Mouse (Mus musculus) embryo, embryonic 11 days (tissue): ENCODE data around the gene Avp.
A peak's percentile ranks its signal among the peaks of the same experiment; 100 is the strongest.
"Not testable (repeated sequence)": the region's sequence is repeated elsewhere in the genome, so short reads cannot be mapped to it uniquely, and the experiment has no call there.

Experiments
- DNase-seq: peaks from one replicate; pipeline ENCODE4 v3.0.0-alpha.2; 2015

Avp gene

GRCm38 (mm10) chr2:130582552-130582951 lies at the start of gene Avp:
Avp (minus strand) TSS chr2:130582554.
- DNase-seq: no peak

- peak; percentile 94 for DNase-seq
Measured at GRCm38 (mm10) chr2:130629839-130630203, 47.5 kb upstream of the Avp start, which contains the start of the genes Fastkd5 and Ubox5. Fastkd5 (minus strand) TSS chr2:130630027. Ubox5 (minus strand) TSS chr2:130630038.

GRCm38 (mm10) chr2:130629080-130629838 lies 46.9 kb upstream of the Avp start:
- no peak for DNase-seq

GRCm38 (mm10) chr2:130628424-130628823 lies 46.1 kb upstream of the Avp start:
- no peak for DNase-seq

GRCm38 (mm10) chr2:130618972-130619371 lies 36.6 kb upstream of the Avp start:
- DNase-seq: no peak

GRCm38 (mm10) chr2:130613091-130613490 lies 30.7 kb upstream of the Avp start:
- peak; percentile 27 for DNase-seq

GRCm38 (mm10) chr2:130602195-130602594 lies 19.8 kb upstream of the Avp start:
- no peak for DNase-seq

- DNase-seq: no peak
Measured at GRCm38 (mm10) chr2:130598399-130598798, 16.0 kb upstream of the Avp start.

GRCm38 (mm10) chr2:130597601-130598010 lies 15.3 kb upstream of the Avp start:
- DNase-seq: peak; percentile 58

GRCm38 (mm10) chr2:130595596-130595995 lies 13.2 kb upstream of the Avp start:
- no peak for DNase-seq

- no peak for DNase-seq
Measured at GRCm38 (mm10) chr2:130591016-130591415, 8.7 kb upstream of the Avp start.

GRCm38 (mm10) chr2:130589761-130590160 lies 7.4 kb upstream of the Avp start:
- no peak for DNase-seq

- DNase-seq: no peak
Measured at GRCm38 (mm10) chr2:130589157-130589556, 6.8 kb upstream of the Avp start.

- no peak for DNase-seq
Measured at GRCm38 (mm10) chr2:130588373-130588772, 6.0 kb upstream of the Avp start.

GRCm38 (mm10) chr2:130586016-130586415 lies 3.7 kb upstream of the Avp start:
- no peak for DNase-seq

- no peak for DNase-seq
Measured at GRCm38 (mm10) chr2:130583902-130584560, 1.7 kb upstream of the Avp start.

GRCm38 (mm10) chr2:130581201-130581600 lies 1.2 kb downstream of the Avp start:
- no peak for DNase-seq

- DNase-seq: no peak
Measured at GRCm38 (mm10) chr2:130579791-130580190, 2.6 kb downstream of the Avp start.

- DNase-seq: peak; percentile 52
Measured at GRCm38 (mm10) chr2:130578148-130578547, 4.2 kb downstream of the Avp start.

- peak; percentile 47 for DNase-seq
Measured at GRCm38 (mm10) chr2:130577632-130578031, 4.7 kb downstream of the Avp start.

GRCm38 (mm10) chr2:130577021-130577420 lies 5.3 kb downstream of the Avp start:
- no peak for DNase-seq

- not testable (repeated sequence) for DNase-seq
Measured at GRCm38 (mm10) chr2:130576564-130576963, 5.8 kb downstream of the Avp start.

- DNase-seq: no peak
Measured at GRCm38 (mm10) chr2:130575873-130576272, 6.5 kb downstream of the Avp start, which contains the start of gene Oxt. Oxt (plus strand) TSS chr2:130576173.

- DNase-seq: no peak
Measured at GRCm38 (mm10) chr2:130574960-130575359, 7.4 kb downstream of the Avp start.
